Mouse (Mus musculus) MEL (cell line): ENCODE data around the gene Cdk7. TPM values are rescaled to one million over a fixed set of nuclear protein-coding genes. Genes with fewer than 3 reads are reported as not detected.
A peak's percentile ranks its signal among the peaks of the same experiment; 100 is the strongest.

Source experiments
- DNase-seq: peaks from one replicate; pipeline ENCODE4 v3.0.0; 2011; ENCODE audit warnings: low read depth, low spot score
- H3K27ac ChIP-seq: 2 replicates; pipeline ENCODE4 v1.5.1; 2012; ENCODE audit warnings: low read depth, mild to moderate bottlenecking, control low read depth, low read length, moderate library complexity; ENCODE audit not compliant: control insufficient read depth
- H3K27me3 ChIP-seq, 2 experiments: fragments of 150-350 bp in 1 of 2; sonication (generic) in 1 of 2; 2 replicates each; pipeline ENCODE4 v1.6.1; 2012; ENCODE audit warnings: low read length in 2 of 2, mild to moderate bottlenecking in 2 of 2, improper control_type of control experiment in 1 of 2, moderate library complexity in 1 of 2; ENCODE audit not compliant: insufficient read depth in 2 of 2, control insufficient read depth in 1 of 2
- H3K36me3 ChIP-seq, 2 experiments: 2 replicates each; pipeline ENCODE4 v1.6.1; 2012 to 2014; ENCODE audit warnings: low read length in 2 of 2, improper control_type of control experiment in 1 of 2, inconsistent platforms in 1 of 2, mild to moderate bottlenecking in 1 of 2; ENCODE audit not compliant: insufficient read depth in 2 of 2, control insufficient read depth in 1 of 2
- H3K4me1 ChIP-seq, 2 experiments: fragments of 150-350 bp in 1 of 2; sonication (generic) in 1 of 2; 2 replicates each; pipeline ENCODE4 v1.6.1; 2012; ENCODE audit warnings: low read length in 2 of 2, improper control_type of control experiment in 1 of 2, mild to moderate bottlenecking in 1 of 2; ENCODE audit not compliant: insufficient read depth in 2 of 2, control insufficient read depth in 1 of 2
- H3K4me3 ChIP-seq, 2 experiments: fragments of 150-350 bp in 1 of 2; sonication (generic) in 1 of 2; 2 replicates each; pipeline ENCODE4 v1.5.1; 2012; ENCODE audit warnings: low read depth in 2 of 2, low read length in 2 of 2, mild to moderate bottlenecking in 2 of 2, moderate library complexity in 2 of 2, control low read depth in 1 of 2, improper control_type of control experiment in 1 of 2; ENCODE audit not compliant: control insufficient read depth in 1 of 2, insufficient read depth in 1 of 2
- H3K79me2 ChIP-seq: 2 replicates; pipeline ENCODE4 v1.6.1; 2012; ENCODE audit warnings: mild to moderate bottlenecking, low read length, moderate library complexity; ENCODE audit not compliant: control insufficient read depth, poor library complexity, insufficient read depth
- H3K9ac ChIP-seq: 2 replicates; pipeline ENCODE4 v1.6.1; 2012; ENCODE audit warnings: low read depth, mild to moderate bottlenecking, control low read depth, low read length, moderate library complexity; ENCODE audit not compliant: control insufficient read depth, poor library complexity, severe bottlenecking
- H3K9me3 ChIP-seq: fragments of 150-350 bp; sonication (generic); replicated peaks from 2 replicates; pipeline ENCODE4 v1.6.1; 2012; ENCODE audit warnings: mild to moderate bottlenecking, low read length, improper control_type of control experiment, moderate library complexity; ENCODE audit not compliant: insufficient read depth
- CHD1 ChIP-seq: IDR thresholded peaks from 2 replicates; pipeline ENCODE4 v1.6.1; 2012; ENCODE audit warnings: low read depth, mild to moderate bottlenecking, inconsistent platforms, low read length, improper control_type of control experiment
- EP300 ChIP-seq, 2 experiments: IDR thresholded peaks; 2 replicates each; pipeline ENCODE4 v1.6.1; 2011; ENCODE audit warnings: improper control_type of control experiment in 2 of 2, low read length in 2 of 2, low read depth in 1 of 2, mild to moderate bottlenecking in 1 of 2
- ETS1 ChIP-seq: IDR thresholded peaks from 2 replicates; pipeline ENCODE4 v1.6.1; 2012; ENCODE audit warnings: low read depth, mild to moderate bottlenecking, inconsistent platforms, low read length, improper control_type of control experiment, moderate library complexity
- HCFC1 ChIP-seq: IDR thresholded peaks from 2 replicates; pipeline ENCODE4 v1.6.1; 2012; ENCODE audit warnings: low read depth, mild to moderate bottlenecking, inconsistent platforms, low read length, improper control_type of control experiment, moderate library complexity
- MAX ChIP-seq: IDR thresholded peaks from 2 replicates; pipeline ENCODE4 v1.6.1; 2011; ENCODE audit warnings: low read length, improper control_type of control experiment
- MEF2A ChIP-seq: IDR thresholded peaks from 2 replicates; pipeline ENCODE4 v1.6.1; 2014; ENCODE audit warnings: low read depth, mild to moderate bottlenecking, inconsistent platforms, low read length, improper control_type of control experiment; ENCODE audit not compliant: poor library complexity, insufficient replicate concordance, severe bottlenecking; ENCODE audit errors: extremely low read depth
- MXI1 ChIP-seq: IDR thresholded peaks from 2 replicates; pipeline ENCODE4 v1.6.1; 2011; ENCODE audit warnings: mild to moderate bottlenecking, low read depth, low read length, improper control_type of control experiment
- MYB ChIP-seq: IDR thresholded peaks from 2 replicates; pipeline ENCODE4 v1.6.1; 2011; ENCODE audit warnings: mild to moderate bottlenecking, low read depth, low read length, improper control_type of control experiment
- POLR2AphosphoS2 ChIP-seq: IDR thresholded peaks from 2 replicates; pipeline ENCODE4 v1.6.1; 2011; ENCODE audit warnings: low read length, improper control_type of control experiment
- RCOR1 ChIP-seq: IDR thresholded peaks from 2 replicates; pipeline ENCODE4 v1.6.1; 2012; ENCODE audit warnings: low read depth, mild to moderate bottlenecking, inconsistent platforms, low read length, improper control_type of control experiment
- SIN3A ChIP-seq: IDR thresholded peaks from 2 replicates; pipeline ENCODE4 v1.6.1; 2012; ENCODE audit warnings: low read length, improper control_type of control experiment, inconsistent platforms
- SMC3 ChIP-seq: IDR thresholded peaks from 2 replicates; pipeline ENCODE4 v1.6.1; 2011; ENCODE audit warnings: low read depth, low read length, improper control_type of control experiment
- TAL1 ChIP-seq: IDR thresholded peaks from 2 replicates; pipeline ENCODE4 v1.6.1; 2012; ENCODE audit warnings: mild to moderate bottlenecking, inconsistent platforms, low read length, moderate library complexity, mixed read lengths
- TBP ChIP-seq: IDR thresholded peaks from 2 replicates; pipeline ENCODE4 v1.8.0; 2011; ENCODE audit warnings: low read depth, low read length, improper control_type of control experiment
- UBTF ChIP-seq: IDR thresholded peaks from 2 replicates; pipeline ENCODE4 v1.6.1; 2012; ENCODE audit warnings: low read depth, mild to moderate bottlenecking, inconsistent platforms, low read length, improper control_type of control experiment, moderate library complexity, borderline replicate concordance; ENCODE audit not compliant: insufficient read depth
- ZC3H11A ChIP-seq: IDR thresholded peaks from 2 replicates; pipeline ENCODE4 v1.6.1; 2012; ENCODE audit warnings: low read depth, mild to moderate bottlenecking, inconsistent platforms, low read length, improper control_type of control experiment
- ZNF384 ChIP-seq: IDR thresholded peaks from 2 replicates; pipeline ENCODE4 v1.6.1; 2012; ENCODE audit warnings: low read depth, mild to moderate bottlenecking, inconsistent platforms, low read length, improper control_type of control experiment
- polyA plus RNA-seq, 2 experiments: library from polyadenylated mRNA; stranded (reverse) in 1 of 2; unstranded in 1 of 2; fragments of >175 nt in 1 of 2; fragments of >200 nt in 1 of 2; gene quantifications; 2 replicates each; pipeline versions ENCODE4 v1.2.1 to v1.2.4; 2012; ENCODE audit warnings: low replicate concordance in 2 of 2, low read depth in 1 of 2; ENCODE audit not compliant: insufficient read length in 2 of 2, insufficient read depth in 1 of 2, missing spikeins in 1 of 2
- total RNA-seq: library from RNA; depleted of rRNA; stranded (reverse); fragments of 300-350 nt; gene quantifications from 2 replicates; pipeline ENCODE4 v1.2.3, GENCODE M21; 2012

Cdk7 gene
- total and polyA plus RNA-seq, 3 experiments: 67.7 to 87.1 TPM; not detected in 1

DNA sequence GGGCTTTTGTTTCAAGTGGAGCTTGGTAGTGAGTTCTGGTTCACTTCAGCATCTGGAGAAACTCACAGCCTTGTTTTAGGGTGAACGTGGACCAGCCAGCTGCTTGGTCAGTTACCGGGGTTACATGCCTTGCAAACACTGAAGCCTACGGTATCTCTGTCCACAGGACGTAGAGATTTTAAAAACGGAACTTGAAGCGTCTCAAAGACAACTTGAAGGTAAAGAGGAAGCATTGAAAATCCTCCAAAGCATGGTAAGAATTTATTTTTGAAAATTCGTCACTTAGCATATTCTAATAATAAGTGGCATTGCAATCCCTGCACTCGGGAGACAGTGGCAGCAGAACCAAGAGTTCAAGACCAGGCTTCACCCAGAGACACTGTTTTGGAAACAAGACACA lies 49.1 kb downstream of the Cdk7 start:
- Histone ChIP-seq H3K9me3 (no peaks in the 10 kb centered on the region), H3K9ac (no peak overlapping the region), H3K36me3 (peaks cover 0 to 7% of the 10 kb centered on the region in 2 experiments; a peak in 2 of 4 replicates), H3K4me3 (peak overlapping the region; percentile 22 to 35), H3K27me3 (no peaks in the 10 kb centered on the region), H3K27ac (0 out of 2 replicates have a peak overlapping the region, but pooled peaks have one; percentile 27), H3K79me2 (no peaks in the 10 kb centered on the region), H3K4me1 (no peaks in the 10 kb centered on the region; a peak in 2 of 4 replicates)
- peak; percentile 67 for DNase-seq
- TF ChIP-seq ZNF384: peak; percentile 61; the same call in 1 of the 2 replicates
- TF ChIP-seq MEF2A: no peak
- 0 out of 2 replicates have a peak, but pooled peaks have one; percentile 44 for TF ChIP-seq MXI1
- no peak for TF ChIP-seq UBTF
- no peak for TF ChIP-seq MYB
- peak; percentile 51; the same call in 1 of the 2 replicates for TF ChIP-seq SIN3A
- TF ChIP-seq RCOR1: 0 out of 2 replicates have a peak, but pooled peaks have one; percentile 21
- TF ChIP-seq MAX: peak; percentile 26; the same call in 1 of the 2 replicates
- TF ChIP-seq CHD1: no peak
- peak; percentile 20 to 23; a peak in 1 of 4 replicates for TF ChIP-seq EP300 (IDR thresholded peaks at IDR 0.05; ENCODE audit: low read depth in 1 of 2, low read length in 2 of 2)
- peak; percentile 29; the same call in 1 of the 2 replicates for TF ChIP-seq HCFC1
- TF ChIP-seq SMC3: no peak
- peak; percentile 23; the same call in 1 of the 2 replicates for TF ChIP-seq ETS1

- H3K36me3 ChIP-seq: no peaks in the 10 kb centered on the region
- H3K4me3 ChIP-seq: no peak overlapping the region
- TF ChIP-seq HCFC1: no peak
- TF ChIP-seq TAL1: no peak
- no peak for TF ChIP-seq TBP
- TF ChIP-seq RCOR1: no peak
- no peak for TF ChIP-seq POLR2AphosphoS2
- TF ChIP-seq ZC3H11A: no peak
- no peaks in the 10 kb centered on the region; a peak in 1 of 4 replicates for H3K4me1 ChIP-seq
- H3K9ac ChIP-seq: no peak overlapping the region
- H3K27me3 ChIP-seq: no peaks in the 10 kb centered on the region
- DNase-seq: no peak
- no peak overlapping the region for H3K27ac ChIP-seq
- H3K79me2 ChIP-seq: no peaks in the 10 kb centered on the region
- no peaks in the 10 kb centered on the region for H3K9me3 ChIP-seq
These were observed 54.7 kb downstream of the Cdk7 start for GRCm38 (mm10) chr13:100675936-100676635.
